Mouse (Mus musculus): ENCODE measurements around the gene Ift88.

DNA sequence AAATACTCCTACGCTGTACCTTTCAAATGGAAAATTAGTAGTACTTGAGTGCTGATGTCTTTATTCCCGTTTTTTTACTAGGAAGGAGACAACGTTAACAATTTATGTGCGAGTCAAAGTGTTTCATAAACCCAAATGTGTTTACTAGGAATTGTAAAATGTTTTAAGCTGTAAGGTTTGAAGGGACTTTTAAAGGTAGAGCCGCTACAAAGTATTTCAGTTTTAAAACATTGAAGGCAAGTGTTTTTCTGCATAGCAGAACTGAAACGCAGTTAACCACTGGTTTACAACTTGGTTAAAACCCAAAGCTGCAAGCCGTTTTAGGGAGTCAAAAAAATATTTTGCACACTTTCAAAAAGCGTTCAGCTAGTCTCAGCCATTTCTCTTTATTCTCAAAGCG is 99.9 kb downstream of the Ift88 start:
- TF ChIP-seq EP300 (IDR thresholded peaks at IDR 0.05) (no peak), CTCF (IDR thresholded peaks at IDR 0.05) (no peak)

Data from lung, postnatal 0 days (tissue).